In genomic region chr1:68046551-68046970, GRCm38 (mm10) we compare ENCODE assay signal across 8 mouse cellular contexts.
DNase-seq lines count a peak whose midpoint lies in the region; ATAC-seq lines count a peak whose summit lies in the region.

No protein-coding gene starts in this region.

- no peak for DNase-seq in kidney, adult 9 months
- DNase-seq in embryo, embryonic 9.5 days (ENCODE audit: extremely low spot score) = peak; percentile 46
- DNase-seq in intestine, embryonic 14.5 days (ENCODE audit: low spot score) = no peak
- no peak for DNase-seq in MN1 (ENCODE audit: low spot score)
- DNase-seq in gastrocnemius, postnatal 10 days = no peak

- no peaks in the 10 kb centered on the region for H3K9me3 ChIP-seq in kidney, embryonic 15.5 days (replicated peaks)
- H3K9me3 ChIP-seq in intestine, embryonic 14.5 days (ENCODE audit: control insufficient read depth, low read length) = no peaks in the 10 kb centered on the region
- no peaks in the 10 kb centered on the region for H3K9me3 ChIP-seq in midbrain, embryonic 16.5 days (replicated peaks; ENCODE audit: control insufficient read depth, low read length, poor library complexity, severe bottlenecking)

- H3K36me3 ChIP-seq in kidney, embryonic 15.5 days = no peaks in the 10 kb centered on the region
- H3K36me3 ChIP-seq in intestine, embryonic 14.5 days (ENCODE audit: control insufficient read depth, insufficient read depth, low read length) = no peaks in the 10 kb centered on the region
- no peaks in the 10 kb centered on the region for H3K36me3 ChIP-seq in midbrain, embryonic 16.5 days (ENCODE audit: control insufficient read depth, insufficient read depth, low read length)

- peaks cover 4% of the 10 kb centered on the region; the same call in 1 of the 2 replicates for H3K4me1 ChIP-seq in kidney, embryonic 15.5 days
- no peaks in the 10 kb centered on the region for H3K4me1 ChIP-seq in intestine, embryonic 14.5 days (replicated peaks; ENCODE audit: control insufficient read depth, insufficient read depth, low read length)
- peaks cover 9% of the 10 kb centered on the region for H3K4me1 ChIP-seq in midbrain, embryonic 16.5 days (ENCODE audit: control insufficient read depth, insufficient read depth, low read length)

- no peaks in the 10 kb centered on the region for H3K27me3 ChIP-seq in kidney, embryonic 15.5 days
- H3K27me3 ChIP-seq in intestine, embryonic 14.5 days (replicated peaks; ENCODE audit: control insufficient read depth, insufficient read depth, low read length) = no peaks in the 10 kb centered on the region
- H3K27me3 ChIP-seq in midbrain, embryonic 16.5 days (ENCODE audit: control insufficient read depth, insufficient read depth, low read depth, low read length) = no peaks in the 10 kb centered on the region

- H3K9ac ChIP-seq in kidney, embryonic 15.5 days = no peak overlapping the region
- no peak overlapping the region for H3K9ac ChIP-seq in intestine, embryonic 14.5 days (ENCODE audit: low read length)
- H3K9ac ChIP-seq in midbrain, embryonic 16.5 days (ENCODE audit: low read depth, low read length) = peak overlapping the region; percentile 26; the same call in 1 of the 2 replicates

- peak overlapping the region; percentile 57 for H3K4me2 ChIP-seq in kidney, embryonic 15.5 days
- H3K4me2 ChIP-seq in intestine, embryonic 14.5 days (ENCODE audit: low read length) = peak overlapping the region; percentile 42
- H3K4me2 ChIP-seq in midbrain, embryonic 16.5 days (ENCODE audit: low read length) = peak overlapping the region; percentile 53

- 6% methylated on average over 7 of the region's 7 CpGs for WGBS in kidney, embryonic 15.5 days
- WGBS in intestine, embryonic 14.5 days = 10% methylated on average over 7 of the region's 7 CpGs
- under 1% methylated on average over 7 of the region's 7 CpGs for WGBS in midbrain, embryonic 16.5 days

- H3K4me3 ChIP-seq in kidney, embryonic 15.5 days (replicated peaks) = peak overlapping the region; percentile 30
- H3K4me3 ChIP-seq in intestine, embryonic 14.5 days (ENCODE audit: low read depth, low read length) = peak overlapping the region; percentile 23
- peak overlapping the region; percentile 33 for H3K4me3 ChIP-seq in midbrain, embryonic 16.5 days (ENCODE audit: low read depth, low read length)

- peak; percentile 77; the same call in 1 of the 2 replicates for ATAC-seq in kidney, embryonic 15.5 days (replicated peaks; ENCODE audit: low FRiP score)
- no peak for ATAC-seq in intestine, embryonic 14.5 days (replicated peaks; ENCODE audit: low FRiP score, low TSS enrichment, low read depth)
- peak; percentile 87 for ATAC-seq in midbrain, embryonic 16.5 days
- ATAC-seq in granulocyte monocyte progenitor cell, adult 5-6 weeks (replicated peaks; ENCODE audit: poor library complexity, severe bottlenecking) = no peak

- H3K27ac ChIP-seq in kidney, embryonic 15.5 days = no peak overlapping the region
- no peak overlapping the region for H3K27ac ChIP-seq in intestine, embryonic 14.5 days (ENCODE audit: low read depth)
- peak overlapping the region; percentile 53 for H3K27ac ChIP-seq in midbrain, embryonic 16.5 days (ENCODE audit: low read length)

Comparison
In these comparisons a context has a peak if more than half of its experiments do, and no peak if none do; other contexts are left out.
1. ATAC-seq: peak in kidney, embryonic 15.5 days (single experiment) and midbrain, embryonic 16.5 days (single experiment); none in intestine, embryonic 14.5 days (single experiment) and granulocyte monocyte progenitor cell, adult 5-6 weeks (single experiment).
2. Peak in every context shown above with its lines, with median percentiles within 50 percentile points of each other: H3K4me2 ChIP-seq and H3K4me3 ChIP-seq.